Mouse (Mus musculus) left cerebral cortex, postnatal 4 days (tissue): Measurements from ENCODE around the gene Nck1. TPM values are rescaled to one million over a fixed set of nuclear protein-coding genes. Genes with fewer than 3 reads are reported as not detected.
A peak's percentile ranks its signal among the peaks of the same experiment; 100 is the strongest.

Experiments used
- DNase-seq: peaks from one replicate; pipeline ENCODE4 v3.0.0-alpha.2; 2022
- intact Hi-C: fragments of 180-260 bp; cut with DNase I; formaldehyde crosslinking; loops from one replicate; pipeline ENCODE4 v1.15.1; 2025
- total RNA-seq, 2 experiments: library from RNA; stranded (reverse); gene quantifications; 2 replicates each; pipeline ENCODE4 v1.2.3; 2021

Nck1 gene
- 10 to 100 TPM; 20.5 to 25.8 TPM for total RNA-seq

DNA sequence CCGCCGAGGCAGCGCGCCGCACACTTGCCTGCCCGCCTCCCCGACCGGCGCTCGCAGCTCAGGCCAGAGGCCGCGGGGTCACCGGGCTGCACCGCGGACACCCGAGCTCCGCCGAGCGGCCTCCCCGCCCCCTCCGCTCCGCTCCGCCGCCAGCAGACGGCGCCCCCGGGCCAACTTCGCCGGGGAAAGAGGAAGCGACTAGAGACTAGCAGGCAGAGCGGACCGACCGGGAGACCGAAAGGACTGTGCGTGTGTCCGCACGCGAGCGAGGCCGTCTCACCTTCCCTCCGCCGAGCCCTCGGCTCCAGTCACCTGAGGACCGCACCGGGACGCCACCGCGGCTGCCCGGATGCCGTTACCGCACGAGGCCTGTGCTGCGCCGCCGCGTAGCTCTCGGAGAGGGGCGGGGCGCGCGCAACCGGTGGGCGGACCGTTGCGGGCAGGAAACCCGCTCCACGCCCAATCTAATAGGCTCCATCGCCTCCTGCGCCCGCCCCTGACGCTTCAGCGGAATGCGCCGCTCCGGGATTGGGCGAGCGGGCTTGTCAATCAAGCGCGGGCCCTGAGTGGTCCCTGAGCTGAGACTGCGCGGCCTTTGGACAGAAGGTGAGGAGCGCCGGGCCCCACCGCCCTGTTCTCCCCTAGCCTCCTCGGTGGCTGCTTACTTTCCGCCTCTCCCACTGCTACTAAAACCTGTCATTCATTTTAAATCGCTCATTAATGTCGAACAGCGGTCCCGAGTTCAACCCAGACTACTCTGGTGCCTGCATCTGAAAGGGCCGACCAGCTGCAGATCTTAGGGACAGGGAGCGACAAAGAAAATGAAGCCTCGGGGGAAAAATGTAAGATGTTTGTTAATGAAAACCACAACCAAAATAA is at the start of gene Nck1:
Gene Nck1 (minus strand): TSS at position 420 of the 879 bp plus-strand sequence.
- peak; percentile 100 for DNase-seq
- intact Hi-C loops = no loop called here

DNA sequence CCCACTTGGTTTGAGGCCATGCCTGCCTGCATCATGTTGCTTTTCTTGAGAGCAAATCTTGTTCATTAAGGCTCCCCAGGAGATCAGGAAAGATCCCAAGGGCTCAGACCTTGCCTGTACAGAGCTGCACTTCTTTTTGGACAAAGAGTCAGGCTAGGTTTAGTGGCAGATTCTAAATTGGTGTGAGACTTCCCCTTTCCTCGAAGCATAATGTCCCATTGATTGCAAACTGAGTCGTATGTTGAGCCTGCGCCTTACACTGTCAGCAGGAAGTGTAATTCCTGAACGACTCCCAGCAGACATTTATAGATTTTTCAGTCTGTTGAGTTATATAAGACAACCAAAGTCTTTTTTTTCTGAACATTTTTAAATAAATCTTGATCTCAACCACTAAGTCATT is 44.5 kb upstream of the Nck1 start:
- intact Hi-C loops = no loop called here
- no peak for DNase-seq

- intact Hi-C loops = no loop called here
- no peak for DNase-seq
These were observed 38.1 kb upstream of the Nck1 start for GRCm38 (mm10) chr9:100584031-100584430.

- DNase-seq = no peak
- intact Hi-C loops = no loop called here
These were observed 37.1 kb upstream of the Nck1 start for GRCm38 (mm10) chr9:100582883-100583575.

- peak; percentile 55 for DNase-seq
- intact Hi-C loops = no loop called here
These were observed 35.9 kb upstream of the Nck1 start for GRCm38 (mm10) chr9:100581543-100582492.

DNA sequence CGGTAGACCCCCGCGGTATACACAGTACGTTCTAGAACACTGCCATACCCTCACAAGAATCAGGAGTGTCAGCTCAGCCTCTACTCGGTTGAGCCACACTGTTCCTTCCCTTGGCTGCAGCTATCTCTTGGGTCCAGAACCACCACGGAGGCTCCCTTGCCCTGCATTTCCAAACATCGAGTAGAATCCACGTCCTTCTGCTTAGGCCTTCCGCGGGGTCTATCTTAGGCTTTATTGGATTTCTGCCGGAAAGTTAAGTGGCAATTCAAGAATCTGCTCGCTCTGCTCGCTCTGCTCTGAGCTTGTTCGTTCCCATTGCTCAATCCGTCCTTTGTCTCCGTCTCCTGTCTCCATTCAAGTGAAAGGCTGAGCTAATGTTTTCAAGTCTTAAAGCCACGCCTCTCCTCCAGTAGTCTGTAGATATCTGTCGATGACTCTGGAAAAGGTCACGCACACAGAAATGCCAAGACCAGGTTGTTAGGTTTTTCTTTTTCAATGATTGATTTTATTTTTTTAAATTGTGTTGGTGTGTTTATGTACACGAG is 34.3 kb upstream of the Nck1 start:
- no peak for DNase-seq
- intact Hi-C loops = no loop called here

- DNase-seq = no peak
- intact Hi-C loops = no loop called here
These were observed 28.0 kb upstream of the Nck1 start for GRCm38 (mm10) chr9:100573942-100574341.

DNA sequence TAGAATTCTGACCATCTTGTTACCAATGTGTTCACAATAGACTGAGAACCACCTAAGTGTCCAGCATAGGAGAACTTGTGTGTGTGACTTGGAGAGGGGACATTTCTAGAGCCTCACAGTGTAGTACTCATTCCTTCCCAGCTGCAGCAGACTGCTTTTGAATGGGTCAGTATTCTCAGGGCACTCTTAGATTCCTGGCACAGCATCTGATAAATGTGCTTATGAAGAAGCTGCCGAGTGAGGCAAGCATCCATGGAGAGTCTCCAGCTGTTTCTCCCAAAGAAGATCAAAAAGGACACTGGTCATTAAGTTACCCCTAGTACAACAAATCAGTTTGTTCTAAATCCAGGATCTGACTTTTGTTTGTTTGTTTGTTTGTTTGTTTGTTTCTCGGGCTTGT is 27.4 kb upstream of the Nck1 start:
- no peak for DNase-seq
- intact Hi-C loops = no loop called here

DNA sequence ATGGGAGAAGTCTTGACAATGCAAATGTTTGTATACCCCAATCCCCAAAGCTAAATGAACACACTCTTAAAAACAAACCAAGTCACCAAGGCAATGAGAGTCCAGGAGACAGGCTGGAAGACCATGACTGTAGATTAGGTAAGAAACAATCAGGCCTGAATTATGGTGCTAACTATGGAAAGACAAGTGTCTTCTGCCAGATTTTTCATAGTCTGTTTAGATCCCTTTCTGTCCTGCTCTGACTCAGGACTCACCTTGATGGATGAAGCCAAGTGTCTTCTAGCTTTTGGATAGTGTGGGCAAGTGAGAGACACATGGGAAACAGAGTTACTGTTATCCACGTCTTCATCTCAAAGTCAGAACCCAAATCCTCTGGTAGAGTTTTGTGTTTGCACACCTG is 25.6 kb upstream of the Nck1 start:
- no peak for DNase-seq
- intact Hi-C loops = no loop called here

- intact Hi-C loops = no loop called here
- DNase-seq = peak; percentile 72
These were observed 24.8 kb upstream of the Nck1 start, which contains the start of gene Slc35g2 for GRCm38 (mm10) chr9:100570626-100571233. Slc35g2 (minus strand) TSS chr9:100571090.

DNA sequence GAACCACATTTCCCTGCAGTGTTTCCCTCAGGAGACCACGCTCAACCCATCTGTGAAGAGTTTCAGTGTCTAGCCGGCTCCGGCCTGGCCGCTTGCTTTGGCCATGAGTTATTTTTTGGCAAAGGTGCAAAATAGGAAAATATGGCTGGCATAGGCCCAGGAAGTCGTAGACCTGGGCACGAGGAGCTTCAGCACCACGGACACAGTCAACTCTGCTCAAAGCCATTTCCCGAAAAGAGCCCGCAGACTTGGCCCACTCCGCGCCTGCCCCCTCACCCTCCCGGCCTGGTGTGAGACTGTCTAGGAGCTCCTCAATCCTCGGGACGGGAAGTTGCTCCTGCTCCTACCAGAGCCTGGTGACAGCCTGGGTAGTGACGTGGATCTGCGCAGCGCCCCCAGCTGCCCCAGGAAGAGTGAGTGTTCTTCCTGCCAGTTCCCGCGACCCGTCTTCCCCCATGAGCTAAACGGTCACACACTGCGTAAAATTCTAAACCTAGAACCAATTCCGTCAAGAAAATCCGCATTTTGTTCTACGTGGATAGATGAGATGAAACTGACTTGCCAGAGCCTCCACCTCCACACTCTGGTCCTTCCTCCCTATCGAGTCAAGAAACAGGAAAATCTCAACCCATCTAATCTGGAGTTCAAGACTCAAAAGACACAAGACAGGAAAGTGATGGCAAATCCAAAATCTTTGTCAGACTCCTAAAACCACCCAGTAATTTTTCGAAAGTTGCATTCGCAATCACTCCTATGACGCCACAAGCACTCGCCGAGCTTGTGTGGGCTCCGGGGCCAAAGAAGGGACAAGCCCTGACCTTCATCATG is 24.1 kb upstream of the Nck1 start:
- intact Hi-C loops = no loop called here
- DNase-seq = peak; percentile 69

GRCm38 (mm10) chr9:100560251-100560890 is 14.4 kb upstream of the Nck1 start:
- DNase-seq = no peak
- intact Hi-C loops = no loop called here

GRCm38 (mm10) chr9:100558991-100559390 is 13.1 kb upstream of the Nck1 start:
- intact Hi-C loops = no loop called here
- no peak for DNase-seq

DNA sequence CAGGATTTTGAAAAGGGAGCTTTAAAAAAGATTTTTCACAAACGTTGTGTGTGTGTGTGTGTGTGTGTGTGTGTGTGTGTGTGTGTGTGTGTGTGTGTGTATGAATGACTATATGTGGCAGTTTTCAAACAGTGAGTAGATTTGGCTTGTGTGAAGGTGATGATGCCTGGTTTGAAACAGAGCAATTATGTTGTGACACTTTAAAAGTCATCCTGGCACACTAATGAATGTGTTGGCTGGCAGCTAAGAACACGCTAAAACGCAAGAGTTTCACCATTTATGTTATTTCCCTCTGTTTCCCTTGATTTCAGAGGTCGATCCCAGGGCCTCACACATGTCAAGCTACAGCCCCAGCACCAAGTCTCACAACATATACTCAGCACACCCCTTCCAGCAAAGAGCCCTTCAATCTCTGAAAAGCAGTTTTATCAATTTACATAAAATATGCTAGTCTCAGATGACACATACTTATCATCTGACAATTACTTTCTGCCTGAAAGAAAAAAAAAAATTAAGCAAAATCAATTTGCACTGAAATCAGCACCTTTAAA is 12.2 kb upstream of the Nck1 start:
- DNase-seq = no peak
- intact Hi-C loops = no loop called here

DNA sequence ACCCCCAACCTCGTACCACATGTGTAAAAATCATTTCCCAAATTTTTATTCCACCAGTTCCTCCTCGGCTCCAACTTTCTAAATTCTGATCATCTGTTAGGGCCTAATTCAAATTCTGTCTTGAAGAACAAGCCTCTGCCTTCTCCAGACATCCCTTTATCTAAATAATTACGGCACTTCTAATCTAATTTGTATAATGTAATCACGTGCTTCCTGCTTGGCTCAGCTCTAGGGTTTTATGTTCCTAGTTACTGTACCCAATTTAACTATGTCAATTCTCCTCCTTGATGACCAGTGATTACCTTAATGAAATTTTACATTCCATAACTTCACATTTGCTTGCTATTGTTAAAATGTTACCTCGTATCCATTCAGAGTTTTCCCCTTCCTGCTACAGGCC is 9.8 kb upstream of the Nck1 start:
- DNase-seq = no peak
- intact Hi-C loops = no loop called here

DNA sequence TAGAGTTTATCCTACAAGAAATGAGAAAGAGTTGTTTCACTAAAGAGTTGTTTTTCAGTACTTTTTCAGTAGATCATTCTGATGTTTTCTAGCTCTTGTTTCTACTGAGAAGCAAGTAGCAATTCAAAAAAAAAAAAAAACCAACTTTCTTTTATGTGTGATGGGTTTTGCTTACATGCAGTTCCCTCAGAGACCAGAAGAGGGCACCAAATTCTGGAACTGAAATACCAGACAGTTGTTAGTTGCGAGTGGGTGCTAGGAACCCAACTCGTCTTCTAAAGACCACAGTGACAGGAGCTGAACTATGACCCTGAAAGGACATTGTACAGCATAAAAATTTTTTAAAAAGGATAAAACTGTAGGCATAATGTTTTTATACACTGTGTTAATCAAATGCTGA is 2.4 kb upstream of the Nck1 start:
- intact Hi-C loops = no loop called here
- peak; percentile 9 for DNase-seq

DNA sequence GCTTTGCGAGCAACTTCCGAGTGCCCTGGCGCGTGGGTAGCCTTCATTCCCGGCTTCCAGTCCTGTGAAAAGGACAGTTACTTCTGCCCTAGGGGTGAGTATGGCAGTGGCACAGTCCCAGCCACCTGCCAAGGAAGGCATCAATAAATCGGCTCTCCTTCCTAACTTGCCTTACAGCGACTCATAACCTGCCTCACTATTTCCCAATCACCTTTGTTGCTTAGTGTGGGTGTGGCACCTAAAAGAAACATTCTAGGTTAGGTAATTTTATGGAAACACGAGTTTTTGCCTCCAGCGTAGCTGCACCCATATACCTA is 618 bp upstream of the Nck1 start:
- no peak for DNase-seq
- intact Hi-C loops = no loop called here

- peak; percentile 66 for DNase-seq
- intact Hi-C loops = no loop called here
These were observed 803 bp downstream of the Nck1 start for GRCm38 (mm10) chr9:100544948-100545714.
